Mouse (Mus musculus): Measurements from ENCODE around the gene Vsig1.

DNA sequence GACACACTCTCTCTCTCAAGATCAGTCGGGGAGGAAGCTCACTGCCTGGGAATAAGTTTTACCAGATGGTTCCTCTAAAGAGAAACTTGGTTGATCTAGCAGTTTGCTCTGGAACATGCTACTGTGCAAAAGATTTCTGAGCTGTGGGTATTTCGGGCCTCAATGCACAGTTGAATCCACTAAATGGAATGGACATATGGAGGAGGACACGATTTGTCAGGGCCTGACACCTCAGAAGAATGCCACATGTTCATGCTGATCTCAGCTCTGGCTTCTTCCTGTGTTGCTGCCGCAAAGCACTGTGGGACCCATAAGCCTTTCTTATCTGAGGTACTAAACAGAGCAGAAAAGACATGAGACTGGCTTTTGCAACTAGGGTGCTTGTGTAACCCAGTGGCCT, 15.6 kb upstream of the Vsig1 start:
- TF ChIP-seq CTCF (IDR thresholded peaks at IDR 0.05; ENCODE audit: borderline replicate concordance, insufficient read depth, low read depth, low read length), result no peak
- no peak for TF ChIP-seq POLR2A (IDR thresholded peaks at IDR 0.05; ENCODE audit: borderline replicate concordance, insufficient read depth, low read length)

Data from cerebellum, adult 2 months (tissue).